Mouse (Mus musculus): ENCODE measurements around the gene Il18.

Gene Il18

DNA sequence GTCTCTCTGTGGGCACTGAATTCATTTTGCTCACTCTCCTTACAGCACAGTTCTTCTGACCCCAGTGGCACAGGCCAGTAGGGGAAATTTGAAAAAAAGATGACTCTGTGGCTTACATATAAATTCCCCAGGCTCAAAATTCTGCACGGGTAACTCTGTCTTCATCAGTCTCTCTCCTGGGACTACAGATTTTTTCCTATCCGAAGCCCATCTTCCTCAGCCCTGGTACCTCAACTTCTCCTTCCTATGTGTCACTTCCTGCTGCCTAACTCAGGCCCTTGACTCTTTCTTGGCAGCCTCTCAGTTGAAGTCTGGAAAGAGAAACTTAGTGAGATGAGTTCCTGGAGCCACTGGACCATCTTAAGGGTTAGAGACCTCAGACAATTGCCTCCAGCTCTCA lies 1.1 kb upstream of the Il18 start:
- no peak for DNase-seq (ENCODE audit: low read depth, low spot score)

GRCm38 (mm10) chr9:50555094-50555446 lies 443 bp downstream of the Il18 start, which contains the start of gene Bco2:
Gene Bco2 (minus strand): TSS chr9:50555181.
- no peak for DNase-seq (ENCODE audit: low read depth, low spot score)

DNA sequence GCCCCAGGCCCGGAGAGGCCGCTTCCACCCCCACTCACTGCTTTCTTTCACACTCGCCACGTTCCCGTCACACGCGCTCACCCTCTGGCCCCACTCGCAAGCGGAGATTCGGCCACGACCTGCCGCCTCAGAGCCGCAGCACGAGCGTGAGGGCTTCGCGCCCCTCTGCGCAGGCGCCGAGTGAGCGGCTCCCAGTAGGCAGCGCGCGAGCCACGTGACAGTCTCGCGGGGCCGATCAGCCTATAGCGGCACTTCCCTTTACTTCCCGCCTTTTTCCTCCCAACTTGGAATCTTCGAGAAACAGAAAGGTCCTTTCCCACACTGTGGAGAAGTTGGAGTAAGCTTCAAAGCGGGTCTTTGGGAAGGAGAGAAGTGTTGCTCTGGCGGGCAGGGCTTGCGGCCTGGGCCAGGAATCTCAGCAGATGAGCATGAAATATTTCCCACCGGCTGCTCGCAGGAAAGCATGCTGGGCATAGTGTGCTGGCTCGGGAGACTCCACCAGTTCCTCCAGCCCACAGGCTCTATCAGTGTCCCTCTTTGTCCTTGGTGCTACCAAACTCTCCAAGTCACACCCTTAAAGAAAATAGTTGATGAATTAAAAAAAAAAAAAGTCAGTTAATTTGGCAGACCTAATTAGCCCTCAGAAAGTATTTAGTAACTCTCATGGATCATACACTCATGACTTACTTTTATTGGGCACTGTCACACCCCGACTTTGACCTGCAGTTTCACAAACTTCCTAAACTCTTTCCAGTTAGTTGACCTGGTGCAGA lies 6.7 kb downstream of the Il18 start, which contains the start of gene Tex12:
Tex12 (minus strand) TSS at position 181 of the 773 bp plus-strand sequence.
- DNase-seq (ENCODE audit: low read depth, low spot score): no peak

GRCm38 (mm10) chr9:50561918-50562360 lies 7.3 kb downstream of the Il18 start:
- no peak for DNase-seq (ENCODE audit: low read depth, low spot score)

GRCm38 (mm10) chr9:50565173-50565572 lies 10.5 kb downstream of the Il18 start:
- no peak for DNase-seq (ENCODE audit: low read depth, low spot score)

DNA sequence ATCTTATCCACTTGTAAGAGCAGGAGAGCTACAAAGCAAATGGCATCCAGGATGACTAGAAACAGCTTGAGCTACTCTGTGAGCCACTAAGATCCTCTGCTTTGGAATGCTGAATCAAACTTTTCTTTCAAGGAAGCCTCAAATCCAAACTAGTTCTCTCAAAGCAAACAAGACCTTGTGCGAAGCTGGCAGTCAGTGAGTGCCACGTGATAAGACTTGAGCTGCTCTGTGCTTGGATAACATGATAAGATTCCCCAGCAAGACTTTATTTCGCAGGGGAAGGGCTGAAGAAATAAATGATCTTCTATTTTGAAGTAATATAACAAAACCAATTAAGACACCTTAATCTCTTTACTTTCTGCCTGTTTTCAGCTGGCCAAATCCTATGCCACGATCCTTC lies 11.3 kb downstream of the Il18 start:
- DNase-seq (ENCODE audit: low read depth, low spot score): no peak

DNA sequence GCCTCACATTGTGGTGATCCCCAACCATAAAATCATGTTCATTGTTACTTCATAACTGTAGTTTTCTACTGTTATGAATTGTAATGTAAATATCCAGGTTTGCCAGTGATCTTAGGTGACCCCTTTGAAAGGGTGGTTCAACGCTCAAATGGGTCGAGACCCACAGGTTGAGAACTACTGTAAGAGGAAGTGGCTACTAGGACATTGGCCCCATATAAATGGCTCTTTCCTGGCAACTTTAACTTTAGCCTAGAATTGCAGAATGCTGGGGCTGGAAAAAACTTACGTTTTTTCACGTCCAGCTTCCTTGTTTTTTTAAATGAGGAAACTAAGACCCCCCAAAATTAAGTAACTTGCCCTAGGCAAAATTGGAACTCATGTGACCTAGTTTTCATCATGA lies 12.7 kb downstream of the Il18 start:
- no peak for DNase-seq (ENCODE audit: low read depth, low spot score)

- no peak for DNase-seq (ENCODE audit: low read depth, low spot score)
Observed at GRCm38 (mm10) chr9:50567881-50568280, 13.3 kb downstream of the Il18 start.

- no peak for DNase-seq (ENCODE audit: low read depth, low spot score)
Observed at GRCm38 (mm10) chr9:50569599-50570525, 15.2 kb downstream of the Il18 start.

- DNase-seq (ENCODE audit: low read depth, low spot score): no peak
Observed at GRCm38 (mm10) chr9:50580370-50580769, 25.7 kb downstream of the Il18 start.

DNA sequence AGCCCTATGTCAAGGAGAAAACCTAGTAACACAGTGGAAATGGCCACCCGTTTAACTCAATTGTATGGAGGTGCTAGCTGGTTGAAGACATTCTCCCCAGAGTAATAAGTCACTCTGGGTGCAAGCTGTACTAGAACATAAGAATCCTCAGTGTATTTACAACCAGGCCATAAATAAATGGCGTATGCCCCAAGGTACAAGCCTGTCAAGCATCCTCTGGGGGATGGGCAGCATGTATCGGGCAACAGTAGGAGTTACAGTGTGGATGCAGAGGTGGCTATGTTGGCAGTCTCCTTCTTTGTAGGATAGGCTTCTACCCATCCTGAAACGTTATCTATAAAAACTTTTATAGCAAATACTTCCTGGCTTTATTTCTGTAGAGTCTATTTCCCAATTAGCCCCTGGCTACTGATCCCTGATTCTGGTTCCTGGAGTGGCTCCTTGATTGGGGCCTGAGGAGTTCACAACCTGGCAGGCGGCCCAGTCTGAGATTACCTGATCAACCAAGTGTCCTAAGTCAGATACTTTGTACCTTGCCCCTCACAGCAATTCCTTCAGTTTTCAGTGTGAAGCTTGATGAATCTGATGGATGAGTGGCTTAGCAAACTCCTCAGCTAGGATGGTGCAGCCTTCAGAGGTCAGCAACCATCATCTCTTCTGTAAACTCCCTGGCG lies 30.7 kb downstream of the Il18 start:
- no peak for DNase-seq (ENCODE audit: low read depth, low spot score)

DNA sequence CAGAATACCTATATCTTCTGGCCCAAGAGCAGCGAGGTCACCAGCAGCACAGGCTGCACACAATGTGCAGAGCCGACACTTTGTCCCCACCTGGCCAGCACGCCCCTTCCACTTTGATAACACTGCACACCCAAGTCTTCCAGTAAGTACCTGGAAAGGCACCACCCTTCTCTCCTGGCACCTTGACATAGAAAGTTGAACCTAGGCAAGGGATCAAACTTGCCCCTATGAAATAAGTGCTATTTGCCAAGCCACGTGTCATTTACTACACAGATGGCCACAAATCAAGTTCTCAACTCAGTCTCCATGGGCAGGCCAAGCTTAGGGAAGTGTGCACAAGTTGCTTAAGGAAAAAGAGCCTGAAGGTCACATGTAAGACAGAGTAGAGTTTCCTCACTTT lies 32.3 kb downstream of the Il18 start:
- DNase-seq (ENCODE audit: low read depth, low spot score): no peak

GRCm38 (mm10) chr9:50590856-50591518 lies 36.4 kb downstream of the Il18 start:
- DNase-seq (ENCODE audit: low read depth, low spot score): no peak

DNA sequence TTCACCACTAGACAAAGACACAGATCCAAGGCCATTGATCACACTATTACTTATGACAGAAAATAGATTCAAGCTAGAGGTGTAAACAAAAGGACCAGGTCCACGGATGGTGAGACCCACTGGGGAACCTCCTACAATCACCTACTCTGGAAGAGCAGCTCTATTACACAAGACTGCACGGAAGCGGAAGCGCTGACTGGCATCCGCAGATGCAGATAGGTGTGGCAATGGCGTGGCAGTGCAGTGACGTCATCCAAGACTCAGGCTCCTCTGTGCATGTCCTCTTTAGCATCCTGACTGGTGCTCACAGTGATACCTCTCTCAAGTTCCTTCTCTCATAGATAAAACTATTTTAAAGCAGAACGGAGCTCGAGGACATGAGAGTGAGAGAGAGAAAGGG lies 38.3 kb downstream of the Il18 start:
- no peak for DNase-seq (ENCODE audit: low read depth, low spot score)

- no peak for DNase-seq (ENCODE audit: low read depth, low spot score)
Observed at GRCm38 (mm10) chr9:50593544-50593943, 38.9 kb downstream of the Il18 start.

GRCm38 (mm10) chr9:50594794-50595417 lies 40.3 kb downstream of the Il18 start:
- DNase-seq (ENCODE audit: low read depth, low spot score): no peak

- DNase-seq (ENCODE audit: low read depth, low spot score): no peak
Observed at GRCm38 (mm10) chr9:50596973-50597372, 42.3 kb downstream of the Il18 start.

DNA sequence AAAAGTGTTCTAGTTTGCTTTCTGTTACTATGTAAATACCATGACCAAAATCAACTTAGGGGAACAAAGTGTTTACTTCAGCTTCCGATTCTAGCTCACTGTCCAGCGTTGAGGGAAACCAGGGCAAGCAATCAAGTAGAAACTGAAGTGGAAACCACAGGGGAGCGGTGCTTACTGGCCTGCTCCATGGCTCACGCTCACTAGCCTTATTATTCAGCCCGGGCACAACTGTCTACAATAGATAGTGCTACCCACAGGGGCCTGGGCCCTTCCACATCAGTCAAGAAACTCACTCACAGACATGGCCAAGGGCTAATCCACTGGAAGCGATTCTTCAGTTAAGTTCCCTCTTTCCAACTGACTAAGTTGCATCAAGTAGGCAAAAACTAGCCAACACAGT lies 46.9 kb downstream of the Il18 start:
- DNase-seq (ENCODE audit: low read depth, low spot score): no peak

- DNase-seq (ENCODE audit: low read depth, low spot score): no peak
Observed at GRCm38 (mm10) chr9:50602055-50602845, 47.6 kb downstream of the Il18 start.

Data from embryo, embryonic 11.5 days (tissue).